Mouse (Mus musculus): ENCODE data around the gene Rpl36al.

DNA sequence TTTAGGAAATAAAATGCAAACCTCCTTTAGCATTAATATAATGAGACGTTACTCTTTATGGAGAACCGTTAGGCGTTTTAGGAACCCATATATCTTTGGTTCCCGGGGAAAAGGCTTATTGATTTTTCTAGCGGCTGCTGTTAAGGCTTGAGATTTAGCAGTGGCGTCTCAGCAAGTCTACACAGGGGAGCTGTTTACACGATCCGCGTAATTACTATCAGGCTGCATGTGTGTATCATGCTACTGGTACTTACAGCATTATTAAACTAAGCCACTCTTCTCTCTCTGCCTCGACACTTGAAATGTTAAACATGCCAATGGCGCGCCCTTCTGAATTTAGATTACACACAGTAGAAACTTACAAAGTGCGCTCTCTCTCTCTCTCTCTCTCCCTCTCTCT lies 33.8 kb downstream of the Rpl36al start:
- TF ChIP-seq CTCF (IDR thresholded peaks at IDR 0.05; ENCODE audit: borderline replicate concordance, insufficient read depth, low read depth, low read length): no peak
- no peak for TF ChIP-seq POLR2A (IDR thresholded peaks at IDR 0.05; ENCODE audit: borderline replicate concordance, insufficient read depth, low read length)

Data from cerebellum, adult 2 months (tissue).